Mouse (Mus musculus) spleen, embryonic (tissue): ENCODE results near the gene Dhh.
"Not testable (repeated sequence)": the region's sequence is repeated elsewhere in the genome, so short reads cannot be mapped to it uniquely, and the experiment has no call there.

Source experiments
- CTCF ChIA-PET: fragments of 350-600 bp; sonication (Branson Sonifier 250); formaldehyde crosslinking; loops from one replicate; lab custom pipeline; 2022; lab: Charles Lee

The Dhh gene

DNA sequence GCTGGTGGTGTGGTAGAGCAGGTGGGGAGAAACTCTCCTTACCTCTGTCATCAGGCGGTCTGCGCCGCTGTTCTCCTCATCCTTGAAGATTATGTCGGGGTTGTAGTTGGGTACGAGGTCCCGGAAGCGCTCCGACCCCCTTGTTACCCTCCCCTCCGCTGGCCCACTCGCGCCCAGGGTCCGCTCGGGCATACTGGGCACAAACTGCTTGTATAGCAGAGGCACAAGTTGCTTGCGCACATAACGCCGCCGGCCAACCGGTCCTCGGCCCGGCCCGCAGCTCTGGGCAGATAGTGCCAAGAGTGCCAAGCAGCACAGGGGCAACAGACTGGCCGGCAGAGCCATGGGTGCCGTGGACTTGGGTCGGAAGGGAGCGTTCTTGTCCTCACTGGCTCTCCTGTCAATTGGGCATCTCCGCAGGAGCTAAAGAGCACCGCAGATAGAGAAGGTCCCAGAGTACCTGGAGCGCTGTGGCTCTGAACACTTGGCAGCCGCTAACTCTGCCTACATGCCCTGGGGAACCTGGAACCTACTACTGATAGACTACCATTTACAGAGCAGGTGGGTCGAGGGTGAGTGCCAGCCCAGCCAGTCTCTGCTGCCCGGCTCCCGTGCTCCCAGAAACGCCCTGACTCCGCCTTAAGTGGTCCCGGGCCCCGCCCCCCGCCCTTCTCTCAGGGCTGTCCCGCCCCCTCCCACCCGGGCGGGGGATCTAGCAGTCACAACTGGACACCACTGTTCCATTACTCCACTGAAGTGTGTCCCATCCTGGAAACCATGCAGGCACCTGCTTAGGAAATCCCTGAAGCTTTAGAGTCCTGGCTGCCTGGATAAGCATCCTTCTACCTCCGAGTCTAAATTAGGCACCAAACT lies at the start of gene Dhh:
Gene Dhh, minus strand, starts transcription at position 613 of the 873 bp plus-strand sequence.
- CTCF ChIA-PET: no interaction called here

DNA sequence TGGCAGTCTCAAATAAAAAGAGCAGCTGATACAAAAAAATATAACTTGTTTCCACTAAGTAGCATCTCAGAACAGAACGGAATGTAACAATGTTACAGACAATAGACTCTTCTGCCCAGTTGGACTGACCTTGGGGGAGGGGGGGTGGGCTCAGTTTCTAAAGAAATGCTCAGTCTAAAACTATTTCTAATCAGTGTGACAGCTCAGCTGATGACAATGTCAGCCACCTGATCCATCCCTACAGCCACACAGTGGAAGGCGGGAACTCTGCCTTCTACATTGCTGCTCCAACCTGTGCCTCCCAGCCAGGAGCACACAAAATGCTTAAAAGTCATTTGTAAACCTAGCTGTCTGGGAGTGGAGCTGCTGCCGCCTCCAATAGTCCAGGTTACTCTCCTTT lies 49.5 kb upstream of the Dhh start:
- CTCF ChIA-PET: interaction anchor here (0.6 kb wide), 1 partner anchor 54 kb away, joined by 3 read pairs; no protein-coding TSS in a partner anchor

DNA sequence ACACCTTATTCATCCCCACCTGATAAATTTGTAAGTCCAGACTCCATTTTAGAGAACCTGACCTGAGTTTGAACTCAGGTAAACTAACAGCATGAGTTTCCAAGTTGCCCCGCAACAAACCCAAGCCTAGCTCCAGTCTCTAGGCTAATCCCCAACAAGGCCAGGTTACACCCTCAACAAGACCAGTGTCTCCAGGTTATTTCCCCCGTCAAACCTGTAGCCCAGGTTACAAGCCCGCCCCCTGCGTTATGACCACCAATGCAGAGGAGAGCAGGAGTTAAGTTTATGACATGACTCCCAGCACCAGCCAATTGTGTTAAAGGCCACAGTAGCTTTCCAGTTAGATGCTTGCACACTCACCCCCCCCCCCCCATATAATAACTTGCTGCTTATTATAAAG lies 44.8 kb upstream of the Dhh start:
- CTCF ChIA-PET: interaction anchor here (0.6 kb wide), 1 partner anchor 8 kb away, joined by 5 read pairs; no protein-coding TSS in a partner anchor

DNA sequence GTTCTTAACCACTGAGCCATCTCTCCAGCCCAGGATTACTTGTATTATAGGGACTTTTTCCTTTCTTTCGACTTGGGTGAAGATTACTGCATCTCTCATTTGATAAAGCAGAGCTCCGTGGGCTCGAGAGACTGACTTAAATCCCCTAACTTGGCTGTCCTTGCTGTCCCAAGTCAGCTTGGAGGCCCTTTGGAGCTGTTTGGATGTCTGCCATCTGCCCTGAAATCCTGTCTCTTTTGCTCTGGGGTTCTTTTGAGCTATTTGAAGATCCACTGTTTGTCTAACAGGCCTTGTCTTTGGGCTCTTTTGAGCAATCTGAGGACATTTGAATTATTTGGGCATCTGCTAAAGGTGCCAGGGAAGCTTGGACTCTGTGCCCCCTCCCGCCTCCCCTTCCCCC lies 43.7 kb upstream of the Dhh start:
- CTCF ChIA-PET: interaction anchor here (0.7 to 0.9 kb wide), 2 partner anchors 11 to 43 kb away, joined by 3 to 4 read pairs; partner anchors contain the start of genes Gm49450 and Tuba1a

DNA sequence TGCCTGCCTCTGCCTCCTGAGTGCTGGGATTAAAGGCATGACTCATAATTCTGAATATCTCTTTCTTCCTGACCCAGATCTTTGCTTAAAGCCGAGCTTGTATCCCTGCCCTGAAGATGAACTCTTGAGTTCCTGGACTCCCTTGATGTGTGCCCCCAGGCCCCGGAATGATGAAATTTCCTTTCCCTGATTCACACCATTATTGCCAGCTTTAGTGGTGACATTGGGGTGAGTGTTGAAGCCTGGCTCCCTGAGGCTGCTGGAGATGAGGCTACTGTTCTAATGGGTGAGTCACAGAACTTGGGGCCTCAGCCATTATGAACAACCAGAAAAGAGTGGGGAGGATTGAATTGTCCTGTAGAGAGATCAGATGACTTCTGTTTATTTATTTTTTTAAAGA lies 43.2 kb upstream of the Dhh start:
- CTCF ChIA-PET: interaction anchor here (0.7 to 0.9 kb wide), 2 partner anchors 12 to 44 kb away, joined by 3 to 4 read pairs; partner anchors contain the start of genes Gm49450 and Tuba1a

DNA sequence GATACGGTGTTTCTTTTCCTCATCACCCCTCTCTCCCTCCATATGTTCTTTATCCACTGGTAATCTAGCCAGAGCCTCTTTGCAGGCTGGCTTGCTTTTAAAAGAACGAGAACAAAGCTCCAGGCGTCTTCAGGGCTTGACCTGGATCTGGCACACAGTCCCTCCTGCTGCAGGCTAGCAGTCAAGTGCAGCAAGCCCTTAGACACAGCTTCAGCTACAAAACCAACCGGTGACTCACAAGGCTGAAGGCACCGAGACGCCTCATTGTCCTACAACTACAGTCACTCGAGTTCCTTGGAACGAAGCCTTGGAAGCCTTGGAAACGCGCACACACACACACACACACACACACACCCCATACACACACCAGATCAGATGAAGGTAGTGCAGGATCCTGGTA lies 42.5 kb upstream of the Dhh start:
- CTCF ChIA-PET: no interaction called here

DNA sequence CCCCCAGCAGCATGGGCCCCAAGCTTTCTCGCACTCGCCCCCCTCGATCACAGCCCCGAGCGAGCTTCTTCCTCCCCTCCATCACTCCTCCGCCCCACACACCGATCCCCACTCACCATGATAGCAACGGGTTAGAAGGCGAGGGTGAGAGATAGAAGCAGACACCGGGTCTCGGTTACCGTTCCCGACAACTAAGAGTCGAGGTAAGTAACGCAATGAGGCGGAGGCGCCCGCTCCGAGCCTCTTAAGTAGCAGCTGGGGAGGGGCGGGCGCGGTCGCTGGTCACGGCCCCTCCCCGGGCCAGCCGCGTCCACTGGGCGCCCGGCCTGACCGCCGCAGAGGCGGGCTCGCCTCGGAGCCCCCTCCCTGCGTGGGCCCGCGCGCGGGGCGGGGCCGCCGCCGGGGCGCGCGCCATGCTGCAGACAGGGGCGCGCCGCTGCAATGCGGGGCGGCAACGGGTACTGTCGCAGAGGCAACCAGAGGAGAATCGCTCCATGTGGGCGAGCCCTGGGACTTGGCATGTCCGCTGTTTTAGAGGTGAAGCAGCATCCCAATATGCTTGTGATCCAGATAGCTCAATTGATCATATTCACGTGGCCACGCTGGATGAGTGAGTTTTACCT lies 36.0 kb upstream of the Dhh start, which contains the start of gene Tuba1b:
Gene Tuba1b, minus strand, starts transcription at position 349 of the 623 bp plus-strand sequence.
- CTCF ChIA-PET: interaction anchor here (0.6 kb wide), 3 partner anchors 9 to 62 kb away, joined by 4 to 12 read pairs (median 5); no protein-coding TSS in a partner anchor

DNA sequence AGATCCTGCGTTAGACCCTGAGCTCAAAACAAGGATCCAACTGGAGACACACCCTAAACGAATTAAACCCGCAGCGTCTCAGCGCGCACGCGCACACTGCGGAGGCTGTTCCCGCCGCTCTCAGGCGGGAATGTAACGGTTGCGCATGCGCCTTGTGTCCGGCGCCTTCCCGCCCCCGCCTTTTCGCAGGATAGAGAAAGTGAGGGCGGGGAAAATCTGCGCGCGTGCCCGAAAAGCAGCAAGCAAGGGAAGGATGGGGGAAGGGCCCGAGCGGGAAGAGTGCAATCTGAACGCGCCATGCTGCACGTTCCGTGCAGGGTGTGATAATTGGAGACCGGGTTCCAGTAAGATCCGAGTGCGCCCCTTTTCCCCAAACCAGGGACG lies 35.5 kb upstream of the Dhh start:
- CTCF ChIA-PET: interaction anchor here (0.6 kb wide), 2 partner anchors 21 to 61 kb away, joined by 4 to 12 read pairs; no protein-coding TSS in a partner anchor

DNA sequence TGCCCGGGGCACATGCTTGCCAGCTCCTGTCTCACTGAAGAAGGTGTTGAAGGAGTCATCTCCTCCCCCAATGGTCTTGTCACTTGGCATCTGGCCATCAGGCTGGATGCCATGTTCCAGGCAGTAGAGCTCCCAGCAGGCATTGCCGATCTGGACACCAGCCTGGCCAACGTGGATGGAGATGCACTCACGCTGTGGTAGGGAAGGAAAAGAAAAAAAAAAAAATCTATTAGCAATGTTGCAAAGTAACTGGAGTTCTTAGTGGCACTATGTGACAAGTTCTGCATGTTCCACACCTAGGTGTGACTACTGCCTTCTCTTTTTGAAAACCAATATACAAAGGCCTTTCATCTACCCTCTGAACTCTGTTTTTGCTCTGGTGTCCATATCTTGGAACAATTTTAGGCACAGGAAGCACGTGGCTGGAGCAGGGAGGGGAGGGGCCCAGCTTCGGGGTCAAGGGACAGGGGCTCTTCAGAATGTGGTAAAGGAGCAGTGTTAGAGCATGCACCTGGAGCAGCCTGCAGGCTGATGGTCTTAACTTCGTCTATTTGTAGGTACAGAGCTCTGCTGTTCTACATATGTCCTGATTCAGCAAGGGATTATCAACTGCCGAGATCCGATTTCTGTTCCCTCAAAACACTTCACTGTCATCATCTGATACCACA lies 34.8 kb upstream of the Dhh start:
- CTCF ChIA-PET: not testable (repeated sequence)

DNA sequence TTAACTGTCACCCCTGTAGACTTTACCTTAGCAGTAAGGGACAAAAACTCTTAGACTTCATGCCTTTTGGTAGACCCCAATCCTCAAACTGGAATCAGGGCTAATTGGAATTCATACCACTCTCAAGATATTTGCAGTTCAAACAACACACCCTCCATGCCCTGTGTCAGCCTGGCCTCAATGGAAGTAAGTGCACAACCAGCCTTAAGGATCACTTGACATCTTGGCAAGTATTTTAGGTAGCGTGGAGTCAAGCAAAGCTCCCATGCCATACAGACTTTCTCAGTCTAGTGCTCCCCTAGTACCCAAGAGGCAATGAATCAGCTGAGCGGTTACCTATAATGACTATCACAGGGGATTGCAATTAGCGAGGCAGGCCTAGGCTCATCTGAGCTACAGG lies 32.7 kb upstream of the Dhh start:
- CTCF ChIA-PET: no interaction called here

DNA sequence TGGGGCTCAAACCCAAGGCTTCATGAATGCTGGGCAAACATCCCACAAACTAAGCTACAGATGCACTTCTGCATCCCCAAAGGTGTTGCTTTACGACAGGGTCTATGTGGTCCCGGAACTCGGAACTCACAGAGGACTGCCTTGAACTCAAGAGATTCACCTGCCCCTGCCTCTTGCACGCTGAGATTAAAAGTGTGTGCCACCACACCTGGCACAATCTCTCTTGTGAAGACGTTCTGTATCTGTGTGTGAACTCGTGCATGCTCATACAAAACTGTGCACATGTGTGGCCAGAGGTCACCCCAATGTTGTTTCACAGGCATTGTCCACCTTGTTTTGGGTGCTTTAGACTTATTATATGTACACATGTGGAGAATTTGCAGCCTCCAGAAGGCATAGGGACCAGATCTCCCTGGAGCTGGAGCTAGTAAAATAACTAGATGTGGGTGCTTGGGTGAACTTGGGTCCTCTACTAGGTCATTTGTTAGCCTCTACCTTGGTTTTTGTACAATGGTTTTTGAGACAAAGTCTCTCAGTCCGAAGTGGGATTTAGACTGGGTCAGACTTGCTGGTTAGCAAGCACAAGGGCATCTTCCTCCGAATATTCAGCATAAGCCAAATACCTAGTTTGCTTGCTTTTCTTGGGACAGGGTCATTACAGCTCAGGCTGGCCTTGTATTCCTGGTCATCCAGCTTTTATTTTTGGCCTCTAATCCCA lies 31.8 kb upstream of the Dhh start:
- CTCF ChIA-PET: no interaction called here

DNA sequence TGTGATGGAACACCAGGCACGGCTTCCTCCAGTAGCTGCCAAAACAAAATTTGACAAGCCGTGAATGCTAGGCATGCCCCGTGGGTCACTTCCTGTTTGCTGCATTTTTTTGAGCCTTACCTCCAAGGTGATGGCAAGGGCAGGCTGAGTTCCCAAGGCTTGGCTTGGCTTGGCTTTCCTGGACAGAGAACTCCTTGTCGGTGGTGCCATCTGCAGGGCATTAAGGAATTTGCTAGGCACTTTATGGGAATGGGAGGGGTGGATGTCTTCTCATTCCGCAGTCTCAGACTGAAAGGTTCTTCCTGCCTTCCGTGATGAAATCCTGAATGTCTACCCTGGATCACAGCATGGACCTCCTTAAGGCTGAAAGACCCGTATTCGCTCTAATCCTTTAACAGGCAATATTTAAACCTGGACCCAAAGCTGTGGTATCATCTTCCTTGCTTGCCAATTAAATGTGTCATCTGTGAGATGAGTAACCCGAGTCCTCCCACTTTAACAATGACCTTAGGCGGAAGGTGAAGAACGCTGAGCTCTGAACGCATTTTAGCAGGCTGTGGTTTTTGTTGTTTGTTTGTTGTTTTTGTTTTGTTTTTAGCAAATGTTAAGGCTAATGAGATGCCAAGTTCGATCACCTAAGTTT lies 30.4 kb upstream of the Dhh start:
- CTCF ChIA-PET: interaction anchor here (0.6 kb wide), 1 partner anchor 80 kb away, joined by 3 read pairs; no protein-coding TSS in a partner anchor

DNA sequence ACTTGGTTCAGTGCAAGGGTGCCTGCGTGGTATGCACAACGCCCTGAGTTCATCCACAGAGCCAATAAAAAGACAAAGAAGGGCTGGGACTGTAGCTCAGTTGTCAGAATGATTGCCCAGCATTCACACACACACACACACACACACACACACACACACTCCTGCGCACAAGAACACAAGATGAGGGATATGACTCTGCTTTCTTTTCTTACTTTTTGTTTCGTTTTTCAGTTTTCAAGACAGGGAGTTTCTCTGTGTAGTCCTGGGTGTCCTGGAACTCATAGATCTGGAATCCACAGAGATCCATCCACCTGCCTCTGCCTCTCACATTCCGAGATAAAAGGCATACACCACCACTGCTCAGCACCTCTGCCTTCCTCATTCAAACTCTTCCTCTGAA lies 29.2 kb upstream of the Dhh start:
- CTCF ChIA-PET: no interaction called here

DNA sequence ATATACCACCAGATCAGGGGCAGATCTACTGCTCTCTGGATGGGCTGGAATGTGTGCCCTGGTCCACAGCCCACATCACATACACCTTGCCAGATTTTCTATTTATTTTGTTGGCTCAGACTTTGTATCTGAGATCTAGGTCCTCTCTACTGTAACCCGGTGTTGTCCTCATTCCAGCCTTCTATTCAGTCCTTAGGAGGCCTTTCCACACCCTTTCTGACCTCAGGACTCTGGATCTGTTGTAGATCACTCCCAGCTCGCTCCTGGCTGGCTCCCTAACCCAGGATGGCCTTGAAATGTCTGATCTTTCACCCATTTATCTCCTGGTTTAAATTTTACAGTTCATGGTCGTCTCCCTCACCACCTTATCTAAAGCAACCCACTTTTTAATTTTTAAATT lies 26.3 kb upstream of the Dhh start:
- CTCF ChIA-PET: no interaction called here

DNA sequence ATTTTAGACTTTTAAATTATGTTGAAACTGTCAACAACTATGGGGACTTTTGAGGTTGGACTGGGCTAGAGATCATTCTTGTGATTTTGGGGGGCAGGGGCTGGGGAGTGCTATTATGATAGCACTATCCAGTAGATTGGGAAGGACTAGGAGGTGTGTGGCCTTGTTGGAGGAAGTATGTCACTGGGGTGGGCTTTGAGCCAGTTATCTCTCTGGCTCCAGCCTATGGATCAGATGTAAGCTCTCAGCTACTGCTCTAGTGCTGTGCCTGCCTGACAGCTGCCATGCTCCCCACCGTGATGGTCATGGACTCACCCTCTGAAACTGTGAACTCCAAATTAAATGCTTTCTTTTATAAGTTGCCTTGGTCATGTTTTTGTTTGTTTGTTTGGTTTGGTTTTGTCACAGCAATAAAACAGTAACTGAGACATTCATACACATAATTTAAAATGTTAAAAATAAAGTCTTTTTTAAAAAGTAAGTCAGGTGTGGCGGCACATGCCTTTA lies 24.7 kb upstream of the Dhh start:
- CTCF ChIA-PET: no interaction called here

DNA sequence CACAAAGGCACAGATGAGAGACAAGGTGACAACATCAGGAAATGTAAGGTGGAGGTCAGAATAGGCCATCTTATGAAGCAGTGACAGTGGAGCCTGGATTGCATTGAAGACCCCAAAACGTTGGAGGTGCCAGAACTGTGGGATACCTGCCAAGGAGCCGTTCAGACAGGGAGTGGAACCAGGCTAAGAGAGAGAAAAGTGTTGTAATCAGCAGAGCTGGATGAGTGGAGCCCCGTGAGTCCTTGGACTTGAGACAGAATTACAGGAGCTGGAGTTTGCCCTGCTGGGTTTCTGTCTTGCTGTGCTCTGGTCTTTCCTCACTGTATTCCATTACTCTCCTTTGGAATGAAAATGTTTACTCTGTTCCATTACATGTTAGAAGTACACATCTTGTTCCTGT lies 24.2 kb upstream of the Dhh start:
- CTCF ChIA-PET: interaction anchor here (0.7 kb wide), 1 partner anchor 16 kb away, joined by 3 read pairs; no protein-coding TSS in a partner anchor

DNA sequence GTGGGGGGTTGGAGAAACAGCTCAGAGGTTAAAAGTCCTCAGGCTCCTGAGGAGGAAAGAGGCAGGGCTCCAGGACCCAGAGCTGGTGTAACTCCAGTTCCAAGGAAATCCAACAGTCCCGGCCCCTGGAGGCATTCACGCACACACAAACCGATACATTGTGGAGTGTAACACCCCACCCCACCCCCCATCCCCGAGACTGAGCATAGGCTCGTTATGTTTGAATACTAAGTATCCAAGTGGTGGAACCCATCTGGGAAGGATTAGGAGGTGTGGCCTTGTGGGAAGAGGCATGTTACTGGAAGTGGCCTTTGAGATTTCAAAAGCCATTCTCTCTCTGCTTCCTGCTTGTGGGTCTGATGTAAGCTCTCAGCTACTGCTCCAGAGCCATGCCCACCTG lies 23.2 kb upstream of the Dhh start:
- CTCF ChIA-PET: interaction anchor here (0.5 kb wide), 1 partner anchor 63 kb away, joined by 6 read pairs; no protein-coding TSS in a partner anchor

DNA sequence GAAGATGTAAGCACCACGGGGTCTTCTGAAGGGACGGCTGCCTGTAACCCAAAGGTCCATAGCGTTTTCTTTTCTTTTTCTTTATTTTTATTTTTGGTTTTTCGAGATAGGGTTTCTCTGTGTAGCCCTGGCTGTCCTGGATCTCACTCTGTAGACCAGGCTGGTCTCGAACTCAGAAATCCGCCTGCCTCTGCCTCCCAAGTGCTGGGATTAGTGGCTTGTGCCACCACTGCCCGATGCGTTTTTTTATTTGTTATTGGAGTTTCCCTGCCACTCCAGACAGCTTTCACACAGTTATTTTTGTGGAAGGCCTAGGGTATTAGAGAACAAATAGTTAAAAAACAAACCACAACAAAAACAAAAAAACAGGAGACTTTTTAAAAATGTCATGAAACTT lies 20.2 kb upstream of the Dhh start:
- CTCF ChIA-PET: interaction anchor here (0.6 kb wide), 1 partner anchor 12 kb away, joined by 8 read pairs; no protein-coding TSS in a partner anchor

DNA sequence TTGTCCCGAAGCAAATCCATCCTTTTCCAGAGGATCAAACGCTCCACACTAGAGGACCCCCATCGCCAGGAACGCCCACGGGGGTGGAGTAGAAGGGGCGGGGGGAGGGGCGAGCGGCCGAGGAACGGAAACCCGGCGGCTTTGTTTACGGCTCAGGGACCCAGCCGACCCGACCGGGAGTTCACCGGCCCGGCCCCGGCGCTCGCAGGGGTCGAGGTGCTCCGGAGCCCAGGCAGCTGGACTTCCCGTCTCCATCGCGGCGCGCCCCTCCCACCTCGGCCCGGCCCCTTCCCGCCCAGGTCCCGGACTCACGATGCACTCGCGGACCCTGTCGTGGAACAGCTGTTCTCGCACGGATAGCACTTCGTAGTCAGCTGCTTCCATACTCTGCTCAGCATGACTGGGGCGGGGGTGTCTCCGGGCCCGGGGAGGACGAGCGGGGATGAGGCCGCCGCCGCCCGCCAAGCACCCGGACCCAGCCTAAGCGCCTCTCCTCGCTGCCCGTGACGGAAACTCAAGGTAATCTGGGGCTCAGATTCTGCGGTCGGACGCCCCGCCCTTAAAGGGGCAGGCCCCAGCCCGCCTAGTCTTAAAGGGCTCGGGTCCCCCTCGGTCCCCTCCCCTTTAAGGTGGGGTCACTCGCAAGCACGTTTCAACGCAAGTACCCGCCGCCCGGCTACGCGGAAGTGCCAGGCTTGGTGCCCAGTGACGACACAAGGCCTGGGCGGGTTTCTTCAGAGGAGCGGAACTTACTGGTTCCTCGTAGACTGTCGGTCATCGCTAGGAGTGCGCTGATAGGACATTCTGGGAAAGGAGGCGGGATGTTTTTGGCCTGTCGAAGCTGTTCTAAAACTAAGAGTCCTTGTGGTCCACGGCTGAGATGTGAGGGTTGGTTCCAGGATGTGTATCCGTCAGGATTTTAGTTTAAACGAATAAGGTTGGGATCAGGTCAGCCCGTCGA lies 19.5 kb upstream of the Dhh start, which contains the start of gene Lmbr1l:
Gene Lmbr1l, minus strand, starts transcription at position 694 of the 961 bp plus-strand sequence.
- CTCF ChIA-PET: interaction anchor here (0.6 to 1.3 kb wide), 3 partner anchors 11 to 75 kb away, joined by 3 to 8 read pairs (median 4); partner anchors contain the start of genes Gm49450 and Tuba1a
